ENCODE assay signal across 20 mouse cellular contexts in the genomic region with DNA sequence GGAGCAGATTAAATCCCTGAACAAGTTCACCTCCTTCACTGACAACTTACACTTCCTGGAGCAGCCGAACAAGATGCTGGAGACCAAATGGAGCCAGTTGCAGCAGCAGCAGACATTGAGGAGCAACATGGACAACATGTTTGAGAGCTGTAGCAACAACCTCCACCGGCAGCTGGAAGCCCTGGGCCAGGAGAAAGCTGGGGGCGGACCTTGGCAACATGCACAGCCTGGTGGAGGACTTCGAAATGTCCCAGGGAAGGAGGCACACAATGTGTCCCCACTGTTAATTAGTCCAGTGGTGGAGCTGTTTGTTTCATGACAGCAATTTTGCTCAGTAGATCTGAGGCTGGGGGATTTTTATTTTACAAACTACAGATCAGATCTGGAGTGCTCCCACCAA. TPM values are rescaled to one million over a fixed set of nuclear protein-coding genes. Genes with fewer than 3 reads are reported as not detected.
DNase-seq lines count a peak whose midpoint lies in the region; ATAC-seq and TF ChIP-seq lines count a peak whose summit lies in the region.
"Had no signal": no experiment of that assay in that cellular context is flagged by ENCODE, and none has a peak within 500 bp of the region (broad histone marks: within the 10 kb centered on the region; RNA-seq: fewer than 3 reads in every experiment).

No protein-coding gene starts in this region.

- 45% methylated on average over 4 of the region's 4 CpGs for WGBS in heart, postnatal 0 days
- WGBS in heart, embryonic 11.5 days (ENCODE audit: insufficient replicate concordance): 55% methylated on average over 4 of the region's 4 CpGs
- 35% methylated on average over 4 of the region's 4 CpGs for WGBS in lung, adult 2 months

- H3K9me3 ChIP-seq in heart, postnatal 0 days (replicated peaks; ENCODE audit: control insufficient read depth, low read length): no peaks in the 10 kb centered on the region
- H3K9me3 ChIP-seq in heart, embryonic 11.5 days (replicated peaks; ENCODE audit: control insufficient read depth, low read length): no peaks in the 10 kb centered on the region
- H3K9me3 ChIP-seq: embryonic facial prominence, embryonic 13.5 days; heart, embryonic 12.5 days; hindbrain, embryonic 13.5 days had no signal

- TF ChIP-seq EP300 in heart, postnatal 0 days (IDR thresholded peaks at IDR 0.05; ENCODE audit: low read depth): no peak

- no peak overlapping the region for H3K9ac ChIP-seq in heart, postnatal 0 days (replicated peaks; ENCODE audit: low read depth, low read length)
- H3K9ac ChIP-seq in heart, embryonic 11.5 days (ENCODE audit: low read depth, low read length): no peak overlapping the region
- H3K9ac ChIP-seq: embryonic facial prominence, embryonic 13.5 days; heart, embryonic 12.5 days; hindbrain, embryonic 13.5 days had no signal

- H3K4me1 ChIP-seq in heart, postnatal 0 days (ENCODE audit: control insufficient read depth, insufficient read depth): no peaks in the 10 kb centered on the region; the same call in 1 of the 2 replicates
- H3K4me1 ChIP-seq in heart, embryonic 11.5 days (ENCODE audit: control insufficient read depth, insufficient read depth, low read length): peaks cover 2% of the 10 kb centered on the region; the same call in 1 of the 2 replicates
- H3K4me1 ChIP-seq in lung, adult 2 months (ENCODE audit: control insufficient read depth, insufficient read depth, low read length): no peaks in the 10 kb centered on the region; the same call in 1 of the 2 replicates

- no peak for DNase-seq in heart, postnatal 0 days (ENCODE audit: low spot score)
- no peak for DNase-seq in lung, adult 2 months
- DNase-seq in lung, adult 18-20 months: no peak
- peak; percentile 54 for DNase-seq in adipocyte (ENCODE audit: low spot score)
- peak; percentile 77 for DNase-seq in lung, postnatal 10 days
- no peak for DNase-seq in frontal cortex, adult 2 months (ENCODE audit: extremely low spot score in 1 of 2, low spot score in 1 of 2)
- no peak for DNase-seq in thymus, postnatal 25 days
- DNase-seq: adrenal gland, postnatal 10 days; cerebellum, adult 11 months; cerebellum, adult 8-10 months; cerebellum, postnatal 25 days; gastrocnemius, postnatal 14 days; heart, adult 2 months had no signal

- no peaks in the 10 kb centered on the region for H3K36me3 ChIP-seq in heart, postnatal 0 days (replicated peaks; ENCODE audit: control insufficient read depth, insufficient read depth, low read length)
- H3K36me3 ChIP-seq in heart, embryonic 11.5 days (ENCODE audit: control insufficient read depth, insufficient read depth, low read length): no peaks in the 10 kb centered on the region
- H3K36me3 ChIP-seq: embryonic facial prominence, embryonic 13.5 days; G1E; heart, embryonic 12.5 days; hindbrain, embryonic 13.5 days had no signal

- no peak overlapping the region for H3K4me3 ChIP-seq in heart, postnatal 0 days (ENCODE audit: low read depth, low read length)
- no peak overlapping the region for H3K4me3 ChIP-seq in heart, embryonic 11.5 days (ENCODE audit: low read depth, low read length)
- no peak overlapping the region for H3K4me3 ChIP-seq in lung, adult 2 months (replicated peaks; ENCODE audit: extremely low read depth, low read depth, low read length)
- H3K4me3 ChIP-seq: embryonic facial prominence, embryonic 13.5 days; heart, adult 2 months; heart, embryonic 12.5 days; hindbrain, embryonic 13.5 days had no signal

- ATAC-seq in heart, postnatal 0 days (ENCODE audit: insufficient read depth, low read depth): no peak
- ATAC-seq in heart, embryonic 11.5 days (replicated peaks; ENCODE audit: insufficient number of reproducible peaks, low FRiP score, low TSS enrichment): no peak
- ATAC-seq: forebrain, embryonic 14.5 days; hindbrain, postnatal 0 days had no signal

- no peak overlapping the region for H3K4me2 ChIP-seq in heart, postnatal 0 days (ENCODE audit: low read depth, low read length)
- H3K4me2 ChIP-seq in heart, embryonic 11.5 days: no peak overlapping the region
- H3K4me2 ChIP-seq: embryonic facial prominence, embryonic 13.5 days; heart, embryonic 12.5 days; hindbrain, embryonic 13.5 days had no signal

- H3K27ac ChIP-seq in heart, postnatal 0 days (ENCODE audit: low read depth): no peak overlapping the region
- H3K27ac ChIP-seq in heart, embryonic 11.5 days (ENCODE audit: low read depth, low read length): no peak overlapping the region
- H3K27ac ChIP-seq: embryonic facial prominence, embryonic 13.5 days; heart, adult 2 months; hindbrain, embryonic 13.5 days; hindbrain, postnatal 0 days had no signal

- no peak for TF ChIP-seq POLR2A in lung, adult 2 months (IDR thresholded peaks at IDR 0.05; ENCODE audit: borderline replicate concordance, extremely low read depth, low read depth, low read length)

- 0 out of 2 replicates have a peak, but pooled peaks have one; percentile 11 for TF ChIP-seq CTCF in heart, postnatal 0 days (IDR thresholded peaks at IDR 0.05; ENCODE audit: low read depth)
- 0 out of 2 replicates have a peak, but pooled peaks have one; percentile 1 for TF ChIP-seq CTCF in lung, adult 2 months (IDR thresholded peaks at IDR 0.05; ENCODE audit: insufficient read depth, low read length)

- H3K27me3 ChIP-seq in heart, postnatal 0 days (ENCODE audit: control insufficient read depth, insufficient read depth, low read length): peaks cover 19% of the 10 kb centered on the region
- H3K27me3 ChIP-seq in heart, embryonic 11.5 days (ENCODE audit: control insufficient read depth, insufficient read depth, low read length): peaks cover 25% of the 10 kb centered on the region

RNA-seq across cellular contexts. Expression of a gene that starts 7.8 kb away (rescaled TPM):
- total RNA-seq in heart, postnatal 0 days (2014; rRNA removed; ENCODE audit: low replicate concordance): 28.7 and 58.4 TPM in 2 replicates
- 3.8 and 4.4 TPM in 2 replicates for polyA plus RNA-seq in heart, postnatal 0 days (2015; fragmentation: Nextera tagmentation; extraction: Ambion mirVana)
- 10.2 and 13.5 TPM in 2 replicates for polyA plus RNA-seq in heart, embryonic 11.5 days (2014; fragmentation: Nextera tagmentation; extraction: Ambion mirVana)
- 81.1 and 86.4 TPM in 2 replicates for polyA plus RNA-seq in lung, adult 2 months (2012; rRNA removed)
- 199 and 247 TPM in 2 replicates for polyA plus RNA-seq in frontal cortex, adult 2 months (2012; rRNA removed)

Comparison
In these comparisons a context has a peak if more than half of its experiments do, and no peak if none do; other contexts are left out.
1. DNase-seq: peak in adipocyte (single experiment) and lung, postnatal 10 days (single experiment); none in heart, postnatal 0 days (single experiment), lung, adult 2 months (single experiment), lung, adult 18-20 months (0 of 2), frontal cortex, adult 2 months (0 of 2) and thymus, postnatal 25 days (single experiment).